Mouse (Mus musculus) bone marrow macrophage, adult 2 months (primary cell): ENCODE data around the gene Trim56.

ENCODE experiments used
- CTCF ChIP-seq: IDR thresholded peaks from 2 replicates; pipeline ENCODE4 v1.5.1; 2012; ENCODE audit warnings: low read depth, mild to moderate bottlenecking, low read length, moderate library complexity
- POLR2A ChIP-seq: IDR thresholded peaks from 2 replicates; pipeline ENCODE4 v1.6.1; 2012; ENCODE audit warnings: mild to moderate bottlenecking, low read depth, low read length, borderline replicate concordance

GRCm38 (mm10) chr5:137152623-137153022 lies 36.6 kb upstream of the Trim56 start:
- TF ChIP-seq CTCF (no peak), POLR2A (no peak)
